Mouse (Mus musculus): ENCODE data around the gene Gm28047. TPM values are rescaled to one million over a fixed set of nuclear protein-coding genes. Genes with fewer than 3 reads are reported as not detected.

Gm28047 gene
- polyA plus RNA-seq, 1 experiment, result not detected

DNA sequence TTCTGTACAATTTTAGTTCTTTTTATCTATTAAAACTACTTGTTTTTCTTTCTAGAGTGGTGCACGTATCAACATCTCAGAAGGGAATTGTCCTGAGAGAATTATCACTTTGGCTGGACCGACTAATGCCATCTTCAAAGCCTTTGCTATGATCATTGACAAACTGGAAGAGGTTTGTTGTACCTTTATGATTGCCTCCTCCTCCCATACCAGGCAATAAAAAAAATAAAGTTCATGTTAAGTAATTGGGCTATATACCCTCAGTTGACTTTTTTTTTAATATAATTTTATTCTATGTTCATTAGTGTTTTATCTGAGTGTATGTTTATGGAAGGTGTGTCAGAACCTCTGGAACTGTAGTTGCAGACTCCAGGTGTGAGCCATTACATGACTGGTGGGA, 150.3 kb downstream of the Gm28047 start:
- Histone ChIP-seq H3K27ac (ENCODE audit: insufficient read depth, low read length) (no peak overlapping the region), H3K4me3 (replicated peaks; ENCODE audit: insufficient read depth, low read depth, low read length) (no peak overlapping the region), H3K4me1 (ENCODE audit: control insufficient read depth, insufficient read depth, low read length) (no peaks in the 10 kb centered on the region; the same call in 1 of the 2 replicates), H3K27me3 (ENCODE audit: control insufficient read depth, insufficient read depth, low read length) (no peaks in the 10 kb centered on the region)
- DNase-seq, result no peak
- 81% methylated on average over 2 of the region's 2 CpGs for WGBS
- TF ChIP-seq CTCF (IDR thresholded peaks at IDR 0.05; ENCODE audit: borderline replicate concordance, insufficient read depth, low read depth, low read length) (no peak), POLR2A (IDR thresholded peaks at IDR 0.05; ENCODE audit: borderline replicate concordance, insufficient read depth, low read length) (no peak)

Other genes starting within 250 kb of the Gm28047 start
- gene Sp1, start 218.9 kb downstream of the Gm28047 start, polyA plus RNA-seq (2012; rRNA removed), result 12.6 and 14.1 TPM in 2 replicates
- gene Amhr2, start 179.7 kb downstream of the Gm28047 start, polyA plus RNA-seq (2012; rRNA removed), result 3.2 TPM in 2 replicates
- gene Prr13, start 166.0 kb downstream of the Gm28047 start, polyA plus RNA-seq (2012; rRNA removed), result 160 and 164 TPM in 2 replicates
- gene Pcbp2, start 154.5 kb downstream of the Gm28047 start, polyA plus RNA-seq (2012; rRNA removed), result 539 and 562 TPM in 2 replicates
- not detected in 2 replicates for gene Gm10337, start 121.3 kb downstream of the Gm28047 start, polyA plus RNA-seq (2012; rRNA removed)
- 130 and 149 TPM in 2 replicates for gene Map3k12, start 108.0 kb downstream of the Gm28047 start, polyA plus RNA-seq (2012; rRNA removed)
- 121 and 131 TPM in 2 replicates for gene Tarbp2, start 106.9 kb downstream of the Gm28047 start, polyA plus RNA-seq (2012; rRNA removed)
- gene Npff, start 100.1 kb downstream of the Gm28047 start, polyA plus RNA-seq (2012; rRNA removed), result 8.5 and 10.4 TPM in 2 replicates
- gene Atf7, start 397 bp upstream of the Gm28047 start, polyA plus RNA-seq (2012; rRNA removed), result 66.6 and 74.6 TPM in 2 replicates
- gene Atp5g2, start 47.3 kb upstream of the Gm28047 start, polyA plus RNA-seq (2012; rRNA removed), result 391 and 398 TPM in 2 replicates
- gene Calcoco1, start 97.1 kb upstream of the Gm28047 start, polyA plus RNA-seq (2012; rRNA removed), result 55.8 and 56.0 TPM in 2 replicates